Mouse (Mus musculus) ES-E14 (cell line): ENCODE measurements around the gene Tmem8.

Source experiments
- HCFC1 ChIP-seq: IDR thresholded peaks from 2 replicates; pipeline ENCODE4 v1.6.1; 2012; ENCODE audit warnings: low read length, inconsistent platforms, borderline replicate concordance; ENCODE audit not compliant: insufficient read depth
- MAFK ChIP-seq: IDR thresholded peaks from 2 replicates; pipeline ENCODE4 v1.6.1; 2014; ENCODE audit warnings: mild to moderate bottlenecking, low read depth, low read length, inconsistent platforms; ENCODE audit not compliant: insufficient read depth
- ZC3H11A ChIP-seq: IDR thresholded peaks from 2 replicates; pipeline ENCODE4 v1.6.1; 2012; ENCODE audit warnings: low read depth, mild to moderate bottlenecking, inconsistent platforms, low read length, borderline replicate concordance
- ZNF384 ChIP-seq: IDR thresholded peaks from 2 replicates; pipeline ENCODE4 v1.6.1; 2012; ENCODE audit warnings: low read depth, low read length, inconsistent platforms

DNA sequence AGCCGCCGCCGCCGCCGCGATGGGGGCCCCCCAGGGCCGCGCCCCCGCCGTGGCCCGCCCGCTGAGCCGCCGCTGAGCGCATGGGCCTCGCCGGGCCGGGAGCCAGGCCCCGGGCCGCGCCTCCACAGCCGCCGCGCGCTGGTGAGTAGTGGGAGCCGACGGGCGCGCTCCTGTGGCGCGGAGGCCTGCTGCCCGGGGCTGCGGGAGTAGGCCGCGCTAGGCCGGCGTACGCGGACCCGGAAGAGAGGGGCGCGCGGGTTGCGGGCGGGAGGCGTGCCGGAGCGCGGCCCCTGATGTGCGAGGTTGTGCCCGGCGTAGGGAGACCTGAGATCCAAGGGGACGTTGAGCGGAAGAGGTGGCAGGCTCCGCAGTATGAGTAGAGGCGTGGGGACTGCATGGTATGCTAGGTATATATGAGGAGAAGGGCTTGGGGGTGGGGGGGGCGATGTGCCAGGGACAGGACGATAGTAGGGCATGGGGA is 25.8 kb downstream of the Tmem8 start:
- TF ChIP-seq ZC3H11A: no peak
- no peak for TF ChIP-seq ZNF384
- no peak for TF ChIP-seq MAFK
- no peak for TF ChIP-seq HCFC1
